Mouse (Mus musculus): ENCODE results near the gene Sox4. TPM values are rescaled to one million over a fixed set of nuclear protein-coding genes. Genes with fewer than 3 reads are reported as not detected.

Sox4 gene
- polyA plus RNA-seq, 1 experiment: 19.1 TPM

DNA sequence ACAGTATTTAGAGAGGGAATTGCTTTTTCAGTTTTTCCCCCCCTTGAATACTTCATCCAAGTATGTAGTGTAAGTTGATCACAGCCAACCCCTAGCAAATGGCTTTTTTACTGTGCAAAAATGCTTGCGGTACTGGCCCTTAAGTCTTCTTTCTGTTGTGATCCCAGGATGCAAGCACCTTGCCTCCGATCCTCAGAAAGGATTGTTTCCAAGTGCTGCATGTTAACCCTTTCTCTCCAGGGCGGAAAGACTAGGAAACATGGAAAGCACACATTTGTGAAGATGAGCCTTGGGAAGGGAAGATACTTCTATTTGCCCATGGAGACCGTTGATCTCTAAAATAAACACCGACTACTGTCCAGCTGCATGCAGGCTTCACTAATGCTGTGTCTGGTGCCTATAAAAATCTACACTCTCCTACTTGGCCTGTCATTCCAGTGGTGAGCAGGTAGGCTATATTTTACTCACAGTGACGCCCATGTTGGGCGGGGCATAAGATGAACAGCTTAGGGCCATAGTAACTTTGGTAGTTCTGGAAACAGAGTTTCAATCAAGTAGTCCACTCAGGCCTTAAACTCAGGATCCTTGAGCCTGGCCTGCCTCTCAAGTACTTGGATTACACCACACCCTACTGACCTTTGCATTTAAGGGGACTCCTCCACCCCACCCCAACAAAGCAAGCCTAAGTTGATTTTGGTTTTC is 5.6 kb downstream of the Sox4 start:
- no peak for DNase-seq (ENCODE audit: low spot score)

DNA sequence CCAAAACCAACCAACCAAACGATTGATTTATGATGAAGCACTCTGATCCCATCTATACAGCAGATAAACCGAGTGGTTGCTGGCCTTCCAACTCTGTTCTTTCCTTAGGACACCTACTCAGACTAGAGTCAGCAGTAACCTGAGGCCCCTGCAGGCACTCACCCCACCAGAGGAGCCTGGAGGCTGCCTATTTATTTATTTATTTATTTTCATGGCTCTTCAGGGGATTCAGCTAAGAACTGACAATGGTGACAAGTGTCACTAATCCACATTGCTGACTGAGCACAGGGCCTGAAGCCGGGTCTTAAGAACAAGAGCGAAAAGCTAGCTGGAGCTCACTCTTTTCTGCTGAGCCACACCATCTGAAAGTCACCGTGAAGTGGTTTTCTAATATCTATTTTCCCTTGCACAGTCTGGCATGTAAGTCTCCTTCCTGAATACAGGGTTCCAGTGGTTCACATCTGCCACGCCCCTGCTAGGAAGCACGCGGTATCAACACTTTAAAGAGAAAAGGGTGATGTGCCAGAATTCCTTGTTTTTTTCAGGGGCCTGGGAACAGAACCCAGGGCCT is 6.9 kb downstream of the Sox4 start:
- no peak for DNase-seq (ENCODE audit: low spot score)

DNA sequence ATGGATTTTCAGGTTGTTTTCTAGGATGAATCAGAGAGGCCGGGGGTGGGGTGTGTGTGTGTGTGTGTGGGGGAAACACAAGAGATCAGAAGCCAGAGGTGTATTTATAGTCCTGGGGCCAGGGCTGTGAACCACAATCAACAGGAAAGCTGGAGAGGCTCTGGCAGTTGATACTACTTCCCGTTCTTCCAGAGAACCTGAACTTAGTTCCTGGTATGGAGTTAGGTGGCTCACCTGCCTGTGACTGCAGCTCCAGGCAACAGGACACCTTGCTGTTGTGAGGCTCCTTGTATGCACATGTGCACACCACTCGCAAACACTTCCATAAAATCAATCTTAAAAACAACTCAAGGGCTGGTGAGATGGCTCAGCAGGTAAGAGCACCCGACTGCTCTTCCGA is 7.8 kb downstream of the Sox4 start:
- DNase-seq (ENCODE audit: low spot score): no peak

DNA sequence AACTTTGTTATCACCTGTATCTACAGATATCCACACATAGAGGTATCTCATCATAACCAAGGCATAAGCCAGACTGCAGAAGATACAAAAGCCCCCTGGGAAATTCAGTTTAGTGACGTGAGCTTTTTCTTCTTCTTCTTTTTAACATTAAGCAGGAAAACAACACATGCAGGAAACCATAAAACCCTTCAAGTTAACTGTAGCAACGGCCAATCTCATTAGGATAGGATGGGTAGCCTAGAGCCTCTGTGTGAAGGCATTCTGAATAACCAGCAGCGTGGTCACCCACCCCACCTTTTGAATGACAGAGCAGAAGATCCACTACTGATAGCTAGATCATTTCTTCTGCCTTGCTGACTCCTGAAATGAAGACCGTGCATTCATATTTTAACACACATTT is 10.6 kb downstream of the Sox4 start:
- DNase-seq (ENCODE audit: low spot score): no peak

DNA sequence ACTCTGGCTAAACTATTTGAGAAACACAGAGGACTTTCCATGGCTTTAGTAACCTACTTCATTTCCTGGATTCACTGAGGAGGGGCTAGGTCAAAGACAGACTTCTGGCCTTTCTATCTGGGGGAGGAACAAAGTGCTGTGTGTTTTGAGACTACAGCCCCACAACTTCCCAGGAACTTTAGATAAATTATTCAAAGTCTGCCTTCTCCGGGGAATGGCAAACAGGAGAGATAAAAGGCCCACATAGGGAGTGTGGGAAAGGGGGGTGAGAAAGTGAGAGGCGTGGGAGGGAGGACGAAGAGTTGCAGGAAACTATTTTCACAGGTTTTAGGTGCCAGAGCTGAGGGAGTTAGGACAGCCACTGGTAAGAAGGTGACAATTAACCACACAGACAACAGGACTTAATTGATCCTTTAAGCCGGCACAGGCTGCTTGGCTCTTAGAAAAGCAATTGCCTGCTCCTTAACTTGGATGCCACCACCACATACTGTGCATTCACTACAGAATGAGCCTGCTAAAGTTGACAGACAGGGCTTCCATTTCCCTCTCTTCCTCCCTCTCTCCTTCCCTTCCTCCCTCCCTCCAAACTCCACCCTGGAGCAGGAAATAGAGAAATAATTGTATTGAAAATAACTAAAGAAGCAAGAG is 11.4 kb downstream of the Sox4 start:
- no peak for DNase-seq (ENCODE audit: low spot score)

DNA sequence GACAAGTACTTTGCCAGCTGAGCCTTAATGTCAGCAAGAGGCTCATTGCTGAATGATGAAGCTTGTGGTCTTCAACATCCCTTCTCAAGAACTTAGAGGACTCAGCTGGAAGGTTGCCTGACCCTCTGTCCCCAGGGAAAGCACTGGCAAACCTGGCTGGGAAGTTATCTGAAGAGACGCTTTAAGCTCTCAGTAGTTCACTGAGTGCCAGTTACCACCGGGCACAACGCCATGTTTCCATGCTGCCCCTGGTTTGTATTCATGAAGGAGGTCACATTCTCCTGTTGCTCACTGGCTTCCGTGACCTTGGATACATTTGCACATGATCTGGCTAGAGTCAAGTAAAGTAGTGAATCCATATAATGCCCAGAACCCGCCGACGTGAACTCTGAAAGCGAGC is 20.1 kb downstream of the Sox4 start:
- no peak for DNase-seq (ENCODE audit: low spot score)

DNA sequence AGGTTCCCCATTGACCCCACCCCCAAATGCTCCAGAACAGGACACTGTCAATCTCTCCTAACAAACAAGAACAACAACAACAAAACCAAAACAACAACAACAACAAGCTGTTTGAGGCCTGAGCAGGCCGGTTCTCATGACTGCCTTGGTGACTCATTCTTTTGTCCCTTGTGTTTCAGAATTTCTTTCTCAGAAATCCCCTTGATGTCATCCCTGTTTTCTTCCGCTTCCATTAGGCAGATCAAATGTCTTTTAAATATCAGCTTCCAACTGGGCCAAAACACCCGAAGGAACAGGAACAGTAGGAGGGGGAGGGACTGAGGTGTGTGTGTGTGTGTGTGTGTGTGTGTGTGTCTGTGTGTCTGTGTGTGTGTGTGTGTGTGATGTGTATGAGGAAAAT is 21.7 kb downstream of the Sox4 start:
- no peak for DNase-seq (ENCODE audit: low spot score)

DNA sequence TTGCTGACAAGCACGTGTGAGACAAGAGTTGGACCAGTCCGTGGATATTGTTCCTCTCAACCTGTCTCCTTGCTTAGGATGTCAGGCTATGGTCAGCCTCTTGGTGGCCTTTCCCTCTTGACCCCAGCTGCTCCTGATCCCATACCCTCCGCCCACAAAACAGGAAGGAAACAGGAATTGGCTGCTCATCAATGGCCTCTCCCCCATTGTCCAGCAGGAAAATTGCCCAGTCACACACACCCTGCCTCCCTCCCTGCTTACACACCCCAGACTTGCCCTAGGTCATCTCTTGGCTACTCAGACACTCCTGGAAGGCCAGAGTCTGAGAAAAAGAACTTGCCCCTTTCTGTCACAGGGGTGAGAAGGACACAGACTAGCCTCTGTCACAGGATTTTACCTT is 22.2 kb downstream of the Sox4 start:
- no peak for DNase-seq (ENCODE audit: low spot score)

DNA sequence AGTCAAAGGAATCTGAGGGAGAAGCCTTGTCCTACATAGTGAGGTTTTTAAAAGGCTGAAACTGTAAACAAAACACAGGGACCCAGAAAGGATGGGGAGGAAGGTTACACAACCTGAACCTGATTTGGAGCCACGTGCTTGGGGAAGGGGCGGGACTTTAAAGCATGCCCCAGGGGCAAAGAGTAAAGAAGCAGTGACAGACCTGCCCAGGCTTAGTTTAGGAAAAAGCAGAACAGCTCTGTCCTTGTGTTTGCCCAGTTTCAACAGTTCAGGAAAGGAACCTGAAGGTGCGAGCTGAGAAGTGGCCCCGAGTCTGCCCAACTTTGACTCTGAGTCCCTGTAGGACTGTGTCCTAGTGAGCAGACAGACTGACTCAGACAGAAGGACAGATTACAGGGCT is 23.1 kb downstream of the Sox4 start:
- DNase-seq (ENCODE audit: low spot score): no peak

DNA sequence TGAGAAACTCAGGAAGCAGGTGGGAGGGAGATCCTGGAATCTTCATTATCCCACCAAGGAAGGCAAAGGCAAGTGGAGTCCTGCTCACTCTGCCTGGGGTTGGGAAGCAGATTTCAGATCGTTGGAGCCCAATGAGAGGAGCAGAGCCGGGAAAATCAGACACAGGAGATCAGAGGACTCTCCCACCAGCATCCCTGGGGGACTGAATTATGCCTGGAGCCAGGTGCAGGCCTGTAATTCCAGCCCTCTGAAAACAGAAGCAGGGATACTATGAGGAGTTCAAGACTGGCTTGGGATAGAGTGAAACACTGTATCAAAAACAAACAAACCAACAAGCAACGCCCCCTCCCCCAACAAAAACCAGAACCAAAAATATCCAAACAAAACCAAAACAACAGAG is 23.6 kb downstream of the Sox4 start:
- DNase-seq (ENCODE audit: low spot score): no peak

DNA sequence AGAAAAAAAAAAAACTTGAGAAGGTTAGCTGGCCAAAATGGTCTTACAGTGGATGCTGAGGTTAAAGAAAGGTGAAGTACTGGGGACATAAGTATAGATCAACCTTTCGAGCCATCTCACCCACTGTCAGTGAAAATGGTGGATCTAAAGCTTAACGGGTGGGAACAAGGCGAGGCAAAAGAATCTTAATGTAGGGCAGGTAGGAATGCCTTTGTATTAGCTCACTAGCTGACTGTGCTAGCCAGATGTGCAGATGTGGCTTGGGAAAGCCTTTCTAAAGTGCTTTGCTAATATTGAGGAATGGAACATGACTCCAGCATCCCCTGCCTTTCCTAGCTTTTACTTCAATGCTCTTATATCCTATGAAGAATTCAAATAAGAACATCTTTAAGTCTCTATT is 30.4 kb downstream of the Sox4 start:
- DNase-seq (ENCODE audit: low spot score): no peak

DNA sequence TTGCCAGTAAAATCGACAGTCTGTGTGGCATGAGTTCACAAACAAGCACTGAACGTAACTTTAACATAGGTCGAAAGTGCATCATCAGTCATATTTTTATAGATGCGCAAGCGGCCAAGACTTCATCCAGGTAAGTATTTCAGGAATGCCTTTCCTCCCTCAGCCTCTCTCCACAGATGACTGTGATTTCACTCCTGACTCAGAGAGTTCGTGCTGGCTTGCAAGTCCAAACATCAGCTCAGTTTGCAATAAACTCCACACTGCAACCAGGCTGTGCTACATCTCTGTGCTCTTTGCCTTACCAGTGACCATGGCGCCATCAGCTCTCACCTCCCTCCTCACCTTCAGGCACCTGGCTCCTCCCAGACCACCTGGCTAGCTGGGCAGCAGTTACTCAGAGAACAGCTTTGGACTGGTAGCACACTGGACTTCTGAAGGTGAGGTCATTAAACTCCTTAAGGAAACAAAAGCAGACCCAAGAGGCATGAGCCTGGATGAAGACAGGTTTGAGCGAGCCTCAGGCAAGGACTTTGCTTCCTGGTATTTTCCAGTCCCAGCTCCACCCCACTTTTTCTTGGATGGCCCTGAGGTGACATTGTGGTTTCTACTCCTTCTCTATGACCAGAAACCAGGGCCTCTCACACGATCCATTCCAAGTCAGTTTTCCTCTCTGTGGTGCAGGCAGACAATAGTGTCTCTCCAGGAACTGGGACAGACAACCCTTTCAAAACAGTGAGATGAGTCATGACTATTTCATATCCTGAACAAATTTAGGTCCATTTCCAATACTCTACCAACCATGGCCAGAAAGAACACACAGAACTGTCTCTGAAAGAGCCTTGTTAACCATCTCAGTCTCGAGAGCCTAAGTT is 35.9 kb downstream of the Sox4 start:
- peak; percentile 27 for DNase-seq (ENCODE audit: low spot score)

DNA sequence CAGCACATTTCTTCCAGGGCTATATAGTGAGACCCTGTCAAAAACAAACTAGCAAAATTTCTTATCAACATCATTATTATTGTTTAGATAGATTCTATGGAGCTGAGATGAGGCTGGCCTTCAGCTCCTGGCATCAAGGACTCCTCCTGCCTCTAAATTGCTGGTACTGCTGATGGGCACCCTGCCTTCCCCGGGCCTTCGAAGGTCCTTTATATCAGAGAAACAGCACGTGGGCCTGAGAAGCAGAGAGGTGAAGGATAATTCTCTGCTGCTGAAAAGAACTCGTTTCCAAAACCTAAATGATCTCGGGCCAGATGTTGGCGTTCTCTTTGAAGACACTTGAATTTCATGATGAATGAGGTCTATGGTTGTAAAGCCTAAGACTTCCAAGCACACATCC is 39.9 kb downstream of the Sox4 start:
- no peak for DNase-seq (ENCODE audit: low spot score)

DNA sequence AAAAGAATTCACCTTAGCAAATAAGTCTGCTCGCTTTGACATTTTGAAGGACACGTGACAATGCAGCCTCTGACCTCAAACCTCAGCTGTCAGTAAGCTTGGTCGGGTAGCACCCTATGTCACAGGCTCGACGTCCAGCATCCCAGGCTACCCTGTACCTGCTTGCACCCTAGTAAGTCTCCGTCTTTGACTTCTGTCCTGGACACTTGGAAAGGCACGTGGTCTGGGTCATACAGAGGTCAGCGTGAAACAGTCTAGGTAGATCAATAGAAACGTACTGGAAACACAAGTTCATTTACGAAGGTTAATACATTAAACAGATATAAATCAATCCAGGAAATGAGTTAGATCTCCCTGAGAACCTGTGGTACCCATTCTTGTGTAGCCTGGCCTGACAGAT is 46.5 kb downstream of the Sox4 start:
- DNase-seq (ENCODE audit: low spot score): no peak

Data from urinary bladder, adult 2 months (tissue).